Mouse (Mus musculus) bone marrow macrophage, adult 2 months (primary cell): Measurements from ENCODE around the gene Cemip2.

Experiments
- CTCF ChIP-seq: IDR thresholded peaks from 2 replicates; pipeline ENCODE4 v1.5.1; 2012; ENCODE audit warnings: low read depth, mild to moderate bottlenecking, low read length, moderate library complexity
- POLR2A ChIP-seq: IDR thresholded peaks from 2 replicates; pipeline ENCODE4 v1.6.1; 2012; ENCODE audit warnings: mild to moderate bottlenecking, low read depth, low read length, borderline replicate concordance

DNA sequence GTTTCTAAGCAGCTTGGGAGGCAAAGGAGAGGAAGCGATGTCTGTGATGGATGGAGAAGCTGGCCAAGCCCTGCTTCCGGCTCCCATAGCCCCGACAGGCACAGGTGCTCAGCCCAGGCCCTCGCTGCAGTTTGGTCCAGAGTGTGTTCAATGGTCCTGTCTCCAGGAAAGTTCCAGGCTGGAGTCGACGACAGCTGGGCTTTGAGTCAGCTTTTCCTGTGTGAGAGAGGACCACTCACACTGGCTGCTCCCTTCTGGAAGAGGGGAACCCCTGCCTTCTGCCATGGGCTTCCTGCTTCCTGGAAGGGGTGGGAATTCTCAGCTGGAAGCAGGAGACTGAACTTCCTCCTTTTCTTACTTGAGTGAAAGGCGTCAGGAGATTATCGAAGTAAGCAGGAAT, 26.3 kb downstream of the Cemip2 start:
- TF ChIP-seq CTCF (no peak), POLR2A (no peak)
